Comparison of ENCODE assay signal across 8 mouse cellular contexts in the genomic region with DNA sequence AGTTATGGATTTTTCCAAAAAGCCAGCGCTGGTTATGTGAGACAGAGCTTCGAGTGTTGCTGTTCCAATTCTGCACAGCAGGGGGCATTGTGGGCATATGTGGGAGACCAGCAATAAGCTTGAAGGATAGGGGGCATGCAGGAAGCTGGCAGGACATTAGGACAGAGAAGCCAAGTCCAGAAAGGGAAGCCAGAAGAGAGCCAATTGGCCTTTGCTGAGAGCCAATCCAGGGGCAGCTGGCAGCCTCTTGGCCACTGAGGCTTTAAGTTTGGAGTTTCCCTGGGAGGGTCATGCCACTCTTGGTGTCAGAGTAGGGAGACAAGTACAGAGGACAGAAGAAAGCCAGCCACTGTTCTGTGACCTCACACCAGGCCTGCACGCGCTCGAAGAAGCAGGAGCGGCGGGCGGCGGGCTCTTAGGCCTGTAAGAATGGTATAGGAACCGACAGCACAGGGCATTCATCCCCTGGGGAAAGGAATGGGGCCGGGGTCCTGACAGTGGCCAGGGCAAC. TPM values are rescaled to one million over a fixed set of nuclear protein-coding genes. Genes with fewer than 3 reads are reported as not detected.
DNase-seq lines count a peak whose midpoint lies in the region; ATAC-seq and TF ChIP-seq lines count a peak whose summit lies in the region.

No protein-coding gene starts in this region.

- no peak overlapping the region for H3K27ac ChIP-seq in forebrain, embryonic 16.5 days (ENCODE audit: low read length)

- peak; percentile 60 for ATAC-seq in G1E (ENCODE audit: extremely low read depth, insufficient number of reproducible peaks, low FRiP score, poor library complexity, severe bottlenecking)
- ATAC-seq in forebrain, embryonic 16.5 days = peak; percentile 88
- peak; percentile 76 for ATAC-seq in neutrophil, adult 5-6 weeks (ENCODE audit: extremely low read depth, insufficient number of reproducible peaks, low FRiP score, poor library complexity, severe bottlenecking)

- 63% methylated on average over 11 of the region's 11 CpGs for WGBS in forebrain, embryonic 16.5 days

- peaks cover 3% of the 10 kb centered on the region; the same call in 1 of the 2 replicates for H3K27me3 ChIP-seq in G1E (ENCODE audit: insufficient read depth, low read length)
- no peaks in the 10 kb centered on the region for H3K27me3 ChIP-seq in forebrain, embryonic 16.5 days (replicated peaks; ENCODE audit: control insufficient read depth, insufficient read depth, low read length)

- H3K9me3 ChIP-seq in G1E (replicated peaks) = no peaks in the 10 kb centered on the region
- no peaks in the 10 kb centered on the region for H3K9me3 ChIP-seq in forebrain, embryonic 16.5 days (ENCODE audit: control insufficient read depth, low read length)

- no peak overlapping the region for H3K4me2 ChIP-seq in forebrain, embryonic 16.5 days (ENCODE audit: low read length)

- H3K4me3 ChIP-seq in G1E (ENCODE audit: low read depth, low read length) = no peak overlapping the region
- H3K4me3 ChIP-seq in forebrain, embryonic 16.5 days (replicated peaks; ENCODE audit: low read length) = no peak overlapping the region

- peak; percentile 75 for TF ChIP-seq CTCF in G1E (IDR thresholded peaks at IDR 0.05; ENCODE audit: low read depth, low read length)

- no peak overlapping the region for H3K9ac ChIP-seq in forebrain, embryonic 16.5 days (replicated peaks; ENCODE audit: low read depth, low read length)

- intact Hi-C loops in heart, postnatal 36 days (cut with DNase I) = loop anchor here (1.0 to 5.0 kb wide), 2 partner anchors 53 to 118 kb away; no protein-coding TSS in a partner anchor

- no peaks in the 10 kb centered on the region; the same call in 1 of the 2 replicates for H3K4me1 ChIP-seq in G1E (ENCODE audit: insufficient read depth, low read depth, low read length)
- H3K4me1 ChIP-seq in forebrain, embryonic 16.5 days (replicated peaks; ENCODE audit: control insufficient read depth, insufficient read depth, low read length) = peaks cover 4% of the 10 kb centered on the region; the same call in 1 of the 2 replicates

- DNase-seq in G1E (ENCODE audit: low spot score) = peak; percentile 46
- DNase-seq in cerebellum, adult 11-12 months = peak; percentile 84
- peak; percentile 91 to 96 for DNase-seq in heart, postnatal 36 days
- DNase-seq in layer of hippocampus, adult 18-20 months (ENCODE audit: low spot score in 2 of 2) = peak; percentile 85 to 97
- DNase-seq in lung, adult 18-20 months = peak; percentile 93 to 95
- DNase-seq in testis, postnatal 14 days (ENCODE audit: low spot score) = peak; percentile 76

- H3K36me3 ChIP-seq in G1E (replicated peaks) = peaks cover 14% of the 10 kb centered on the region
- no peaks in the 10 kb centered on the region for H3K36me3 ChIP-seq in forebrain, embryonic 16.5 days (ENCODE audit: control insufficient read depth, insufficient read depth)

RNA-seq across cellular contexts. Expression of a gene that starts 52.4 kb away (rescaled TPM):
- total RNA-seq in G1E (2014; fragmentation: Nextera tagmentation) (5.9 and 8.6 TPM in 2 replicates), G1E (2017) (5.3 and 8.5 TPM in 2 replicates)
- polyA plus RNA-seq in G1E (2012) = 2.3 and 3.5 TPM in 2 replicates
- 45.2 and 48.8 TPM in 2 replicates for polyA plus RNA-seq in forebrain, embryonic 16.5 days (2015; fragmentation: Nextera tagmentation; extraction: Ambion mirVana)
- 1,000 to 10,000 TPM in 1 of 2 experiments, 100 to 1,000 TPM in 1; 873 to 1,040 TPM for total RNA-seq in heart, postnatal 36 days (2021)
- total RNA-seq in layer of hippocampus, adult 18-20 months (2021) = 10 to 100 TPM; 10.0 to 10.3 TPM
- total RNA-seq in neutrophil, adult 5-6 weeks (2017) = 0.35 and 1.8 TPM in 2 replicates

Comparison
In these comparisons a context has a peak if more than half of its experiments do, and no peak if none do; other contexts are left out.
1. RNA of a gene that starts 52.4 kb away (total RNA-seq): 873 to 1,040 TPM in heart, postnatal 36 days; 10.0 to 10.3 TPM in layer of hippocampus, adult 18-20 months, 5.3 to 8.6 TPM in G1E and 0.35 to 1.8 TPM in neutrophil, adult 5-6 weeks; every median in the first group is over 10 times any median in the second.
2. Peak in every context shown above with its lines, with median percentiles within 50 percentile points of each other: ATAC-seq and DNase-seq.